Mouse (Mus musculus) liver (tissue): ENCODE data around the gene Abhd15.
"Not testable (repeated sequence)": the region's sequence is repeated elsewhere in the genome, so short reads cannot be mapped to it uniquely, and the experiment has no call there.

Source experiments
- DNase-seq: peaks from one replicate; pipeline ENCODE4 v3.0.0-alpha.2; 2020; ENCODE audit warnings: mixed read lengths

Abhd15 gene

GRCm38 (mm10) chr11:77514281-77514831 is 565 bp upstream of the Abhd15 start:
- DNase-seq: peak; percentile 79

GRCm38 (mm10) chr11:77515637-77516552 is 974 bp downstream of the Abhd15 start, which contains the start of gene Trp53i13:
Gene Trp53i13 (minus strand): TSS chr11:77515980.
- DNase-seq: peak; percentile 19

GRCm38 (mm10) chr11:77516553-77517425 is 1.9 kb downstream of the Abhd15 start:
- no peak for DNase-seq

GRCm38 (mm10) chr11:77518051-77518798 is 3.3 kb downstream of the Abhd15 start:
- no peak for DNase-seq

GRCm38 (mm10) chr11:77519043-77519442 is 4.1 kb downstream of the Abhd15 start, which contains the start of gene Gm10392:
Gene Gm10392 (minus strand): TSS chr11:77519198.
- DNase-seq: peak; percentile 27

GRCm38 (mm10) chr11:77520601-77521529 is 5.9 kb downstream of the Abhd15 start:
- peak; percentile 59 for DNase-seq

- no peak for DNase-seq
Observed at GRCm38 (mm10) chr11:77525804-77526486, 11.0 kb downstream of the Abhd15 start.

- DNase-seq: not testable (repeated sequence)
Observed at GRCm38 (mm10) chr11:77528420-77528819, 13.5 kb downstream of the Abhd15 start.

- DNase-seq: no peak
Observed at GRCm38 (mm10) chr11:77529644-77530043, 14.7 kb downstream of the Abhd15 start.

GRCm38 (mm10) chr11:77530862-77531261 is 15.9 kb downstream of the Abhd15 start:
- no peak for DNase-seq

GRCm38 (mm10) chr11:77532202-77532846 is 17.4 kb downstream of the Abhd15 start:
- DNase-seq: no peak

- no peak for DNase-seq
Observed at GRCm38 (mm10) chr11:77545261-77545660, 30.3 kb downstream of the Abhd15 start.

GRCm38 (mm10) chr11:77585201-77585600 is 70.3 kb downstream of the Abhd15 start:
- no peak for DNase-seq
